Mouse (Mus musculus): ENCODE measurements around the gene Lifr.

The Lifr gene

DNA sequence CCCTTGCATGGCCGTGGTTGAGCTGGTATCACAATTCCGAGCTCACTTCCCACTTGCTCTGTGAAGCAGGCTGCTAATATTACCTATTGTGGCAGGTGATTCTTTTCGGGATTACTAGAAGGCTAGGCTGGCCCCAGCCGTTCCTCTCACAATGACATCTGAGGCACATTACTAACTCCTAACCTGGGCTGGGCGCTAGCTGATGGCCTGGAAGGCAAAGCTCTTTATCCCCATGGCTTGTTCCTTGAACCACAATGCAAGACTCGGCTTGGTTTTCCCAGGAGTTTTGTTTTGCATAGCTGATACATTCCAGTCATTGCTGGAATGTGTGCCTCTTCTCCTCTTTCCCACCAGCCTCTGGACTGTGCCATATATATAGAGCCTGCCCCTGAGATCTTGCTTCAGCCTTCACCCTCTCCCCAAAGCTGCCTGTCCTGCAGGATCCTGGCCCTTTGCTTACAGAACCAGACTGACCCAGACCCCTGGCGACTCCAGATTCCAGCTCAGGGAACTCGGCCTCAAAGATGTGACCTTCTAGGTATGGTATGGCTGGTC is at the start of gene Lifr:
Gene Lifr, plus strand, starts transcription at position 404 of the 555 bp plus-strand sequence.
- DNase-seq, result no peak

DNA sequence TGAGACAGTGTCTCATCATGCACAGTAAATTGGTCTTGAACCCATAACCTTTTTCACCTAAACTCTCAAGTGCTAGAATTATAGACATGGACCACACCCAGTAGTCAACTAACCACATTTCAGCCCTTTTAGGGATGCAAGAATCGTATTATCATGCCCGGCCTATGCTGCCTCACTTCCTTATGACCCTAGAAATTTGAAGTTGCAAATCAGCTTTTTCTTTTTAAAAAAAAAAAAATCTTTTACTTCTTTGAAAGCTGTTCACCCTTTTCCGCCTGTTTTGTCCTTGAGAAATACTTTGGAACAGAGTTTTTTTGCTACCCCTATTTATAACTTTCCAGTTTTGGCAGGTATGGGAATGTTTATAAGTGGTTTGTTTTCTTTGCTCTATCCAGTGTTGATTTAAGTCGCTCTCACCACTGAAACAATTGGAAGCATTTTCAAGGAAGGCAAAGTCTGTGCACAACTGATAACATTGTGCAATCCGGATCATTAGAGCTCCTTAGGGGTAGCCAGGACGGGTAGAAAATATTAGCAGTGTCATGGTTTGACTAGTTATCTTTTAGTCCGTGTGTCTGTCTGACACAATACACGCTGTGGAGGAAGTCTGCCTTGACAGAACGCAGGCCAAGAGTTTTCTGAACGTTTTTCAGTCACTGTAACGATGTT is 46.2 kb upstream of the Lifr start:
- DNase-seq, result no peak

- no peak for DNase-seq
Measured at GRCm38 (mm10) chr15:7045056-7045455, 45.4 kb upstream of the Lifr start.

DNA sequence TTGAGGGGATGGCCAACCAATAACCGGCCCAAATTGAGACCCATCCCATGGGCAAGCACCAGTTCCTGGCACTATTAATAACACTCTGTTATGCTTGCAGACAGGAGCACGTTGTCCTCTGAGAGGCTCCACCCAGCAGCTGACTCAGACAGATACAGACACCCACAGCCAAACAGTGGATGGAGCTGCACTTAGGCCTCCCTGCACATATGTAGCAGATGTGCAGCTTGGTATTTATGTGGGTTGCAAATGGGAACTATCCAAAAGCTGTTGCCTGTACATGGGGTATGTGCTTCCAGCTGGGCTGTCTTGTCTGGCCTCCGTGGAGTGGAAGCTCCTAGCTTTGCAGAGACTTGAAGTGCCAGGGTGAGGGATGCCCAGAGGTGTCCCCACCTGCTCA is 42.5 kb upstream of the Lifr start:
- DNase-seq, result no peak

DNA sequence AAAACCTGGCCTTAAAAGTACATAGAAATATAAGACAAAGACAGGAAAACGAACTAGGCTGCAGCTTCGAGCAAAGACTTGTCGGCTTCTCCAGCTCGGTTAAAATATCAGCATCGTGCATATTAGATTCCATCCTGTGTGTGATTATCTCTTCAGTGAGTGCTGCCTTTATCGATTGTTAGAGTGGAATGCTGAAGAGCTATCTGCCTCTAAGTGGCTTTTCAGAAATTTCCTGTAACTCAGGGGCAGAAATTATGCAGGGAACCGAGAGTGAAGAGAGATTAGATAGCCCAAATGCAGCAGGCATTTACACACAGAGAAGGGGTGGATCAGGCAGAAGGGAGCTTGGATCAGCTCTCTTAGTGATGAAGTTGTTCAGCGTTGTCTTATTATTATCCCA is 41.5 kb upstream of the Lifr start:
- no peak for DNase-seq

DNA sequence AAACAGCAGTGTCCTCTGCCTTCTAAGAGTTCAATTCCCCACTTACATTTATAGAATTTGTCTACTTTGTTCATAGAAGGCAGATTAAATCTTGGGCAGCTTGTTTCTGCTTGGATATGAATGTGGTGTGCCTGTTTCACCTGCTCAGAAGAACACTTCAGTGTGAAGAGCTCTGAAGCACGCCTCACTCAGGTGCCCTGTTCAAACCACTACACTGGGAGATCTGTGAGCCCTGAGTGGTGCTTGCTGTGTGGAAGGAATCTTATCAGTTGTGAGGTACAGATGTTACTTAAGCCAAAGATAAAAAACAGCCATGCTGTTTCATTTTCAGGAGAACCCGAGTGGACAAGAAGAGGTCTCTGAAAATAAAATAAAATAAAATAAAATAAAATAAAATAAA is 38.7 kb upstream of the Lifr start:
- no peak for DNase-seq

- DNase-seq, result no peak
Measured at GRCm38 (mm10) chr15:7052117-7052516, 38.3 kb upstream of the Lifr start.

GRCm38 (mm10) chr15:7056851-7057250 is 33.6 kb upstream of the Lifr start:
- no peak for DNase-seq

DNA sequence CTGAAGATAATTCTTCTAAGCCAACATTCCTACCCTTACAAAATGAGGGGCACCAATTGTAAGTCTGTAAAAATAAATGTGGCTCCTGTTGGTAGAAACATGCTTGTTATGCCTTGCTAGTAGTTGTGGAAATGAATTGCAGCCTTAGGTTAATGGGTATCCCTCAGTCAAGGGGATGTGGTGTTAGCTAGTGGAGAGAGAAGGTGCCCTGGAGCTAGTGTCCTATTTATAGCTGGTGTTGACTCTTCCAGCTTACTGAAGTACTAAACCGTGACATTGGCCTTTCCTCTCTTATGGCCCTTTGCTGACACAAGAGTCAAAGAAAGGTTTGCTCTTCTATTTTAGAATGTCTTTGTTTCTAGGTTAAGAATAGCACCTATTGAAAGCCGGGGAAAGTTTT is 29.9 kb upstream of the Lifr start:
- DNase-seq, result no peak

DNA sequence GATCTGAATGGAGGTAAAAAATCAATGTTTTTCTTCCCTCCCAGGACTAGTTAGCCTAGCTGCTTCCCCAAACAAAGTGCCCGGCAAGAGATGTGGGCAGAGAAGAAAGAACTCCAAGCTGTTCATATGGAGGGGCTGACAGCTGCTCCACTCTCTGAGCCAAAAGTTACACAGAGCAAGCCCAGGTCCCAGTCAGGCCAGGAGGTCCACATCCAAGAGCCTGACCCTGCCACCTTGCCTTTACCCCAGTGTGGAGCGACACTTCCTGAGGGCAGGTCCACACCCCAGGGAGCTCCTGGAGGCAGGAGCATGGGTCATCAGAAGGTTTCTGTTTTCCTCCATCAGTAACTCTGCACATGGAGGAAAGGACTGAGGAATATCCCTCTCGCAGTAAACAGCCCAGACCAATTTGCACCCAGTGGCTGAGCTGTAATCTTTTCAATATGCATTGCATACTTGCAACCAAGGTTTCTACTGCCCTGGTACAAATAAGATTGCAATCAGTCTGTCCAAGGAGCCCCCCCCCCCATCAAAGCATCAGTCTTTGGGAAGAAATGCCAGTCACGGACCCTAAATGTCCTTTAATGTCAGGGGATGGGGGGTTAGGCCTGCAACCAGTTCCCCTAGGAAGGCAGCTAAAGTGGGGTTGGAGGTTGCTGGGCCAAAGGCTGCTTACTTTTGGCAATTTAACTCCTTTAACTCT is 28.3 kb upstream of the Lifr start:
- no peak for DNase-seq

- DNase-seq, result no peak
Measured at GRCm38 (mm10) chr15:7062698-7063009, 27.8 kb upstream of the Lifr start.

- no peak for DNase-seq
Measured at GRCm38 (mm10) chr15:7063521-7064240, 26.7 kb upstream of the Lifr start.

DNA sequence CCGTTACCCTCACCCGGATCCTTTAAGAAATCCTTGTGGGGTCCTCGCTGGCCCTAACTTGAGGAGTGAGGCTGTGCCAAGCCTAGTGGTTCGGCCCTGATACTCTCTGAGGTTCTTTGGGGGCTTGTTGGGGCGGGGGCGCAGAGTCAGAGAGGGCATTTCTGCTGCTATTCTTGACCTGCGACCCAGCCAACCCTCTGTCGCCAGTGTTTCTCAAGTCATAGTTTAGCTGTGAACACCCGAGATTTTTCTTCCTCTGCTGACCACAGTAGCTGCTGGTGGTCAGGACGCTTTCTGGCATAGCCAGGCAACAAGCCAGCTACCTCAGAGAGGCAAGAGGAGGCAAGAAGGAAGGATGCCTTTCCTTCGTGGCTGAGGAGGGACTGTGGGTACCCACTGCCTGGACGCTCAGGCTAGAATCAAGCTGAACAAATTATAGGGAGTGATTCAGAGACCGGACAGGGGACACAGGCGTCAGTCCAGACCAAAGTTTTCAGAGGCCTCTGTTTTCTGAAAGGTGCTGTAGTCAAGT is 25.4 kb upstream of the Lifr start:
- DNase-seq, result no peak

DNA sequence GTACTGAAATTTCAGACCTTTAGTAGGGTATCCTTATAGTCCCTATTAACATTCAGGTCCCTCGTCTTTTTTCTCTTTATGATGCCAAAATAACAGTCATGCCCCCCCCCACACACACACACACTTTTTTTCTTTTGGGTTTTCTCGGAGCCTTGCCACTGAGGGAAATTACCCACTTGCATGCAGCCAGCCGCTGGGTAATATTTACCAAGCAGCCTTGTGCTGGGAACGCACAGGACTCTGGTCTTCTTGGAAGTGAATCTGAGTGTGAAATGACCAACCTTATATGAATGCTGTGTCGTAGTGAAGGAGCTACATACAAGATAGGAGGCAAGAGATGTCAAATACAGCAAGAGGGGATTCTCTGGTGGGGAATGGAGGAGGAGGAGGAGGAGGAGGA is 24.8 kb upstream of the Lifr start:
- DNase-seq, result no peak

GRCm38 (mm10) chr15:7066752-7067151 is 23.7 kb upstream of the Lifr start:
- no peak for DNase-seq

GRCm38 (mm10) chr15:7069374-7069773 is 21.0 kb upstream of the Lifr start:
- no peak for DNase-seq

DNA sequence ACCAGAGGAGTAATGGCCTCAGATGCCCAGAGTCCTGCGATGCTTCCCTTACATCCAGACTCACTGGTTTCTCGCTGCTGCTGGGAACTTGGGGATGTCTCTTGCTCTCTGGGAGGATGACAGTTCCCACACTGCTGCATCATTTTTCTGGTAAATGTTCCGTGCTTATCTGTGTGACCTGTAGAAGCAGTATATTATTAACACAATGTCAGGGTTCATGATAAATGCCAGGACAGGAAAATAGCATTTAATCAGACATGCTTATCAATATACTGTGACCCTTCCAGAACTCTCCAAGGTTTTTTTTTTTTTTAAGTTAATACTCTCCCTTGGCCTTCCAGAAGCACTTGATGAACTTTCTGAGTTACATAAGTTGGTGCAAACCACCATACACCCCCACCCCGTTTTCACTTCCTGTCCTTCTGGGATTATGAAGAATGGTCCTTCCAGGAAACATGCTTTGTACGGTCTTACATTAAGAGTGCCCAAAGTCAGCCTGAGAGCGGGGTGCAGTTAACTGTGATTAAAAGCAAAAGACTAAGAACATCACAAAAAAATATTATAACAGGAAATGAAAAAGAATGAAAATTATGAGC is 20.1 kb upstream of the Lifr start:
- no peak for DNase-seq

DNA sequence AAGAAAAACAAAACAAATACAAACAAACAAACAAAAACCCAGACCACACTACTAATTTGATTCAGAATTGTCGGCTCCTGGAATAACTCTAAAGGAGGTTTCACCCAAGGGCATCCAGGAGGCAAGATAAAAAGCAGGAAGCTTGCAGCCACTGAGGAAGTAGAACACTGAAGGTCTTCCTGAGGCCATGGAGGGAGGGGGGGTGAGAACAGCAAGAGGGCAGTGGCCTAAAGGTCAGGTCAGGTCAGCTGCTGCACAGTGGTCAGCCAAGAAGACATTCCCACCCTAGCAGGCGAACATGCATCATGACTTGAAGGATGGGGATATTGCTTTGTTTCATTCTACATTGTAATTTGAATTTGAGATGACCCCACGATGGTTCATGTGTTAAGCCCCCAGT is 17.1 kb upstream of the Lifr start:
- DNase-seq, result peak; percentile 33

DNA sequence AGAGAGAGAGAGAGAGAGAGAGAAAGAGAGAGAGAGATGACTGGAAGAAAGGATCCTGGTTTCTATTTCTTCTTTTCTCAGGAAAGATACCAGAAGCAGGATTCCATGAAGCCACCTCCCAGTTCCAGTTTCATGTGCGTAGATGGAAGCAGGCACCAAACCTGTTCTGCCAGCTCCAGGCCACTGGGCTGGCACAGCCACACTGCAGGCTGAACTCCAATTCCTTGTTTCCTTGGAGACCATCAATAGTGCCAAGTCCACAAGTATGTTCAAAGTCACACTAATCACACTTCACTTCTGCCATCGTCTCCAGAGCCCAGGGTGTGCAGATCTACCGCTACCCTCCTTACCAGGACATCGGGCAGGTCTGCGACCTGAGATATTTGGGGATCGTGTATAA is 15.2 kb upstream of the Lifr start:
- DNase-seq, result peak; percentile 56

DNA sequence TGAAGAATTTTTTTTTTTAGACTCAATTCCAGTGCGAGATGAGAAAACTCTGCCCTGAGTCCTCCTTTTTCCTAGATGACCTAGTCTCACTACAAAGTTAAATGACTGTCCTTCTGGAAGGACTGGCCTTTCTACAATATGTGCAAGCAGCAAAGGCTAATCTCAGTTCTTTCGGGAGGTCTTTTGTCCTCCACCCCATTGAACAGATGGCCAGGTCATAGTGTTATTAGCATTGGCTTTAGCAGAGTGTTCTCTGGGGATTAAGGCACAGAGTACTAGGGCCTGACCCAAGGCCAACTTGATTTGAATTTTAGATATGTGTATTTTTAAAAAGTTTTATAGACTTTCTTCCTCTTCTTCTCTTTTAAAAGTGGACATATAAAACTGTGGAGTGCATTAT is 12.1 kb upstream of the Lifr start:
- no peak for DNase-seq

- DNase-seq, result no peak
Measured at GRCm38 (mm10) chr15:7079631-7080337, 10.6 kb upstream of the Lifr start.

GRCm38 (mm10) chr15:7080916-7081626 is 9.3 kb upstream of the Lifr start:
- DNase-seq, result no peak

Measured in kidney, postnatal 10 days (tissue).